Mouse (Mus musculus) gastrocnemius, postnatal 14 days (tissue): Measurements from ENCODE around the gene Gtf2h1. TPM values are rescaled to one million over a fixed set of nuclear protein-coding genes. Genes with fewer than 3 reads are reported as not detected.
"Not testable (repeated sequence)": the region's sequence is repeated elsewhere in the genome, so short reads cannot be mapped to it uniquely, and the experiment has no call there.

Source experiments
- DNase-seq: peaks from one replicate; pipeline ENCODE4 v3.0.0; 2021; ENCODE audit warnings: mixed read lengths
- intact Hi-C: fragments of 180-260 bp; cut with DNase I; formaldehyde crosslinking; loops from one replicate; pipeline ENCODE4 v1.15.1; 2025; ENCODE audit warnings: low total_unique reads
- total RNA-seq, 2 experiments: library from RNA; stranded (reverse); gene quantifications; 2 replicates each; pipeline ENCODE4 v1.2.3; 2021

Gtf2h1 gene
- total RNA-seq, 2 experiments from 2014 or later, result 14.5 to 16.8 TPM

- intact Hi-C loops, result no loop called here
- peak; percentile 31 for DNase-seq
Observed at GRCm38 (mm10) chr7:46827046-46827802, 31.3 kb downstream of the Gtf2h1 start.

- no peak for DNase-seq
- intact Hi-C loops, result no loop called here
Observed at GRCm38 (mm10) chr7:46827803-46828184, 31.9 kb downstream of the Gtf2h1 start.

GRCm38 (mm10) chr7:46829911-46830310, 34.0 kb downstream of the Gtf2h1 start:
- peak; percentile 41 for DNase-seq
- intact Hi-C loops, result no loop called here

GRCm38 (mm10) chr7:46830799-46831590, 35.1 kb downstream of the Gtf2h1 start:
- no peak for DNase-seq
- intact Hi-C loops, result no loop called here

- no peak for DNase-seq
- intact Hi-C loops, result no loop called here
Observed at GRCm38 (mm10) chr7:46831693-46832092, 35.8 kb downstream of the Gtf2h1 start.

- DNase-seq, intact Hi-C loops: not testable (repeated sequence)
Observed at GRCm38 (mm10) chr7:46832112-46832810, 36.4 kb downstream of the Gtf2h1 start.

GRCm38 (mm10) chr7:46833266-46833665, 37.4 kb downstream of the Gtf2h1 start:
- intact Hi-C loops, result no loop called here
- no peak for DNase-seq

GRCm38 (mm10) chr7:46833670-46834255, 37.9 kb downstream of the Gtf2h1 start:
- intact Hi-C loops, result no loop called here

GRCm38 (mm10) chr7:46834994-46835610, 39.2 kb downstream of the Gtf2h1 start:
- DNase-seq, result no peak
- intact Hi-C loops, result no loop called here

More at GRCm38 (mm10) chr7:46833670-46834255, 37.9 kb downstream of the Gtf2h1 start:
- no peak for DNase-seq

- no peak for DNase-seq
- intact Hi-C loops, result no loop called here
Observed at GRCm38 (mm10) chr7:46836357-46836756, 40.5 kb downstream of the Gtf2h1 start.

GRCm38 (mm10) chr7:46837073-46837472, 41.2 kb downstream of the Gtf2h1 start:
- DNase-seq, result no peak
- intact Hi-C loops, result no loop called here

- intact Hi-C loops, result no loop called here
- DNase-seq, result peak; percentile 66
Observed at GRCm38 (mm10) chr7:46838104-46838671, 42.3 kb downstream of the Gtf2h1 start.

- intact Hi-C loops, result no loop called here
- DNase-seq, result peak; percentile 85
Observed at GRCm38 (mm10) chr7:46838891-46839302, 43.0 kb downstream of the Gtf2h1 start.

- DNase-seq, result no peak
- intact Hi-C loops, result no loop called here
Observed at GRCm38 (mm10) chr7:46839446-46839845, 43.5 kb downstream of the Gtf2h1 start.

GRCm38 (mm10) chr7:46839861-46840260, 44.0 kb downstream of the Gtf2h1 start:
- DNase-seq, result no peak
- intact Hi-C loops, result no loop called here

- intact Hi-C loops, result no loop called here
- no peak for DNase-seq
Observed at GRCm38 (mm10) chr7:46840326-46840725, 44.4 kb downstream of the Gtf2h1 start.

GRCm38 (mm10) chr7:46840787-46841525, 45.1 kb downstream of the Gtf2h1 start, which contains the start of gene Ldha:
Gene Ldha (plus strand): TSS chr7:46841475.
- DNase-seq, result no peak
- intact Hi-C loops, result no loop called here

GRCm38 (mm10) chr7:46842278-46842677, 46.4 kb downstream of the Gtf2h1 start:
- intact Hi-C loops, result no loop called here
- no peak for DNase-seq
